Mouse (Mus musculus) lung, postnatal 0 days (tissue): Measurements from ENCODE around the gene Heatr5a.

Experiments
- CTCF ChIP-seq: IDR thresholded peaks from 2 replicates; pipeline ENCODE4 v1.5.1; 2016; ENCODE audit warnings: antibody characterized with exemption, mild to moderate bottlenecking
- EP300 ChIP-seq: IDR thresholded peaks from 2 replicates; pipeline ENCODE4 v1.6.1; 2016; ENCODE audit warnings: antibody characterized with exemption, mild to moderate bottlenecking, control low read depth

- TF ChIP-seq CTCF (no peak), EP300 (no peak)
Observed at GRCm38 (mm10) chr12:51929630-51930029, 41.5 kb downstream of the Heatr5a start.
